Mouse (Mus musculus): ENCODE measurements around the gene 1700113H08Rik. TPM values are rescaled to one million over a fixed set of nuclear protein-coding genes. Genes with fewer than 3 reads are reported as not detected.

The 1700113H08Rik gene
- polyA plus RNA-seq, 1 experiment from 2014 or later, result not detected

- no peak overlapping the region for H3K27ac ChIP-seq
- TF ChIP-seq CTCF (IDR thresholded peaks at IDR 0.05; ENCODE audit: low read depth), result no peak
- H3K9me3 ChIP-seq (replicated peaks; ENCODE audit: low read length), result no peaks in the 10 kb centered on the region
- H3K4me3 ChIP-seq (replicated peaks; ENCODE audit: low read depth, low read length), result no peak overlapping the region
- H3K36me3 ChIP-seq (ENCODE audit: insufficient read depth, low read length), result no peaks in the 10 kb centered on the region
- H3K4me2 ChIP-seq (ENCODE audit: low read length), result no peak overlapping the region
- H3K9ac ChIP-seq (ENCODE audit: low read depth, low read length), result no peak overlapping the region
- no peaks in the 10 kb centered on the region for H3K4me1 ChIP-seq (replicated peaks; ENCODE audit: insufficient read depth, low read length)
- 42% methylated on average over 9 of the region's 9 CpGs for WGBS
- no peaks in the 10 kb centered on the region for H3K27me3 ChIP-seq (ENCODE audit: insufficient read depth, low read length)
- DNase-seq (ENCODE audit: low spot score) (no peak), ATAC-seq (replicated peaks; ENCODE audit: low FRiP score, low read depth) (no peak)
Measured at GRCm38 (mm10) chr10:87018876-87019275, 39.0 kb upstream of the 1700113H08Rik start.

GRCm38 (mm10) chr10:87020711-87021110 lies 37.1 kb upstream of the 1700113H08Rik start:
- Histone ChIP-seq H3K4me1 (replicated peaks; ENCODE audit: insufficient read depth, low read length) (no peaks in the 10 kb centered on the region), H3K27me3 (ENCODE audit: insufficient read depth, low read length) (no peaks in the 10 kb centered on the region), H3K4me2 (ENCODE audit: low read length) (no peak overlapping the region), H3K36me3 (ENCODE audit: insufficient read depth, low read length) (no peaks in the 10 kb centered on the region), H3K9me3 (replicated peaks; ENCODE audit: low read length) (no peaks in the 10 kb centered on the region), H3K9ac (ENCODE audit: low read depth, low read length) (no peak overlapping the region), H3K27ac (no peak overlapping the region), H3K4me3 (replicated peaks; ENCODE audit: low read depth, low read length) (no peak overlapping the region)
- peak; percentile 54 for DNase-seq (ENCODE audit: low spot score)
- ATAC-seq (replicated peaks; ENCODE audit: low FRiP score, low read depth), result no peak
- WGBS, result 53% methylated on average over 15 of the region's 16 CpGs
- peak; percentile 47 for TF ChIP-seq CTCF (IDR thresholded peaks at IDR 0.05; ENCODE audit: low read depth)

- no peaks in the 10 kb centered on the region for H3K36me3 ChIP-seq (ENCODE audit: insufficient read depth, low read length)
- H3K4me3 ChIP-seq (replicated peaks; ENCODE audit: low read depth, low read length), result no peak overlapping the region
- H3K4me1 ChIP-seq (replicated peaks; ENCODE audit: insufficient read depth, low read length), result no peaks in the 10 kb centered on the region
- H3K9me3 ChIP-seq (replicated peaks; ENCODE audit: low read length), result no peaks in the 10 kb centered on the region
- H3K27ac ChIP-seq, result no peak overlapping the region
- DNase-seq (ENCODE audit: low spot score), result peak; percentile 95
- peak; percentile 98 for TF ChIP-seq CTCF (IDR thresholded peaks at IDR 0.05; ENCODE audit: low read depth)
- no peaks in the 10 kb centered on the region for H3K27me3 ChIP-seq (ENCODE audit: insufficient read depth, low read length)
- peak; percentile 87 for ATAC-seq (replicated peaks; ENCODE audit: low FRiP score, low read depth)
- H3K4me2 ChIP-seq (ENCODE audit: low read length), result no peak overlapping the region
- WGBS, result 3% methylated on average over 9 of the region's 10 CpGs
- no peak overlapping the region for H3K9ac ChIP-seq (ENCODE audit: low read depth, low read length)
Measured at GRCm38 (mm10) chr10:87024884-87025283, 33.0 kb upstream of the 1700113H08Rik start.

- no peak for TF ChIP-seq CTCF (IDR thresholded peaks at IDR 0.05; ENCODE audit: low read depth)
- ATAC-seq (replicated peaks; ENCODE audit: low FRiP score, low read depth), result no peak
- 83% methylated on average over 8 of the region's 8 CpGs for WGBS
- H3K27me3 ChIP-seq (ENCODE audit: insufficient read depth, low read length), result no peaks in the 10 kb centered on the region
- H3K9ac ChIP-seq (ENCODE audit: low read depth, low read length), result no peak overlapping the region
- H3K4me3 ChIP-seq (replicated peaks; ENCODE audit: low read depth, low read length), result no peak overlapping the region
- no peak for DNase-seq (ENCODE audit: low spot score)
- no peaks in the 10 kb centered on the region for H3K4me1 ChIP-seq (replicated peaks; ENCODE audit: insufficient read depth, low read length)
- H3K9me3 ChIP-seq (replicated peaks; ENCODE audit: low read length), result no peaks in the 10 kb centered on the region
- no peak overlapping the region for H3K4me2 ChIP-seq (ENCODE audit: low read length)
- H3K36me3 ChIP-seq (ENCODE audit: insufficient read depth, low read length), result no peaks in the 10 kb centered on the region
- no peak overlapping the region for H3K27ac ChIP-seq
Measured at GRCm38 (mm10) chr10:87032768-87033167, 25.1 kb upstream of the 1700113H08Rik start.

GRCm38 (mm10) chr10:87035866-87036265 lies 22.0 kb upstream of the 1700113H08Rik start:
- DNase-seq (ENCODE audit: low spot score), result no peak
- Histone ChIP-seq H3K36me3 (ENCODE audit: insufficient read depth, low read length) (no peaks in the 10 kb centered on the region), H3K9ac (ENCODE audit: low read depth, low read length) (no peak overlapping the region), H3K4me1 (replicated peaks; ENCODE audit: insufficient read depth, low read length) (no peaks in the 10 kb centered on the region), H3K9me3 (replicated peaks; ENCODE audit: low read length) (no peaks in the 10 kb centered on the region), H3K4me2 (ENCODE audit: low read length) (no peak overlapping the region), H3K27me3 (ENCODE audit: insufficient read depth, low read length) (no peaks in the 10 kb centered on the region), H3K4me3 (replicated peaks; ENCODE audit: low read depth, low read length) (no peak overlapping the region), H3K27ac (no peak overlapping the region)
- no peak for ATAC-seq (replicated peaks; ENCODE audit: low FRiP score, low read depth)
- no peak for TF ChIP-seq CTCF (IDR thresholded peaks at IDR 0.05; ENCODE audit: low read depth)
- 77% methylated on average over 15 of the region's 15 CpGs for WGBS

- H3K9ac ChIP-seq (ENCODE audit: low read depth, low read length), result no peak overlapping the region
- no peaks in the 10 kb centered on the region for H3K4me1 ChIP-seq (replicated peaks; ENCODE audit: insufficient read depth, low read length)
- DNase-seq (ENCODE audit: low spot score) (no peak), ATAC-seq (replicated peaks; ENCODE audit: low FRiP score, low read depth) (no peak)
- WGBS, result 51% methylated on average over 14 of the region's 14 CpGs
- H3K27ac ChIP-seq, result no peak overlapping the region
- no peaks in the 10 kb centered on the region for H3K27me3 ChIP-seq (ENCODE audit: insufficient read depth, low read length)
- no peak overlapping the region for H3K4me3 ChIP-seq (replicated peaks; ENCODE audit: low read depth, low read length)
- TF ChIP-seq CTCF (IDR thresholded peaks at IDR 0.05; ENCODE audit: low read depth), result no peak
- H3K4me2 ChIP-seq (ENCODE audit: low read length), result no peak overlapping the region
- no peaks in the 10 kb centered on the region for H3K36me3 ChIP-seq (ENCODE audit: insufficient read depth, low read length)
- H3K9me3 ChIP-seq (replicated peaks; ENCODE audit: low read length), result no peaks in the 10 kb centered on the region
Measured at GRCm38 (mm10) chr10:87036271-87036703, 21.6 kb upstream of the 1700113H08Rik start.

- WGBS, result 54% methylated on average over 5 of the region's 5 CpGs
- ATAC-seq (replicated peaks; ENCODE audit: low FRiP score, low read depth), result no peak
- Histone ChIP-seq H3K4me2 (ENCODE audit: low read length) (no peak overlapping the region), H3K27me3 (ENCODE audit: insufficient read depth, low read length) (no peaks in the 10 kb centered on the region), H3K9me3 (replicated peaks; ENCODE audit: low read length) (no peaks in the 10 kb centered on the region), H3K27ac (no peak overlapping the region), H3K4me1 (replicated peaks; ENCODE audit: insufficient read depth, low read length) (no peaks in the 10 kb centered on the region), H3K9ac (ENCODE audit: low read depth, low read length) (no peak overlapping the region), H3K4me3 (replicated peaks; ENCODE audit: low read depth, low read length) (no peak overlapping the region), H3K36me3 (ENCODE audit: insufficient read depth, low read length) (no peaks in the 10 kb centered on the region)
- no peak for DNase-seq (ENCODE audit: low spot score)
- no peak for TF ChIP-seq CTCF (IDR thresholded peaks at IDR 0.05; ENCODE audit: low read depth)
Measured at GRCm38 (mm10) chr10:87037062-87037461, 20.8 kb upstream of the 1700113H08Rik start.

All from kidney, postnatal 0 days (tissue).